Mouse (Mus musculus) forebrain, embryonic 11.5 days (tissue): Measurements from ENCODE around the gene Hmx3. TPM values are rescaled to one million over a fixed set of nuclear protein-coding genes. Genes with fewer than 3 reads are reported as not detected.

ENCODE experiments used
- ATAC-seq: fragments of 200-750 bp; cut with Nextera tagmentation; replicated peaks from 2 replicates; pipeline ENCODE4 v1.8.0; 2017; ENCODE audit warnings: moderate TSS enrichment; ENCODE audit not compliant: low FRiP score
- DNase-seq: peaks from one replicate; pipeline ENCODE4 v3.0.0-alpha.2; 2017; ENCODE audit warnings: low spot score
- H3K27ac ChIP-seq: fragments of 300-500 bp; sonication (generic); 2 replicates; pipeline ENCODE4 v1.5.1; 2014; ENCODE audit warnings: low read depth, low read length
- H3K27me3 ChIP-seq: fragments of 300-500 bp; sonication (generic); 2 replicates; pipeline ENCODE4 v1.6.1; 2014; ENCODE audit warnings: mild to moderate bottlenecking, low read length, mixed read lengths; ENCODE audit not compliant: control insufficient read depth, insufficient read depth
- H3K36me3 ChIP-seq: fragments of 300-500 bp; sonication (generic); 2 replicates; pipeline ENCODE4 v1.6.1; 2014; ENCODE audit warnings: mild to moderate bottlenecking, low read length, moderate library complexity, mixed read lengths; ENCODE audit not compliant: control insufficient read depth, insufficient read depth
- H3K4me1 ChIP-seq: fragments of 300-500 bp; sonication (generic); replicated peaks from 2 replicates; pipeline ENCODE4 v1.6.1; 2014; ENCODE audit warnings: low read length, mixed read lengths; ENCODE audit not compliant: control insufficient read depth, insufficient read depth
- H3K4me2 ChIP-seq: fragments of 300-500 bp; sonication (generic); 2 replicates; pipeline ENCODE4 v1.6.1; 2014; ENCODE audit warnings: low read depth, mild to moderate bottlenecking, low read length, moderate library complexity, mixed read lengths; ENCODE audit not compliant: severe bottlenecking
- H3K4me3 ChIP-seq: fragments of 300-500 bp; sonication (generic); 2 replicates; pipeline ENCODE4 v1.5.1; 2014; ENCODE audit warnings: low read depth, low read length
- H3K9ac ChIP-seq: fragments of 300-500 bp; sonication (generic); 2 replicates; pipeline ENCODE4 v1.6.1; 2014; ENCODE audit warnings: low read length
- H3K9me3 ChIP-seq: fragments of 300-500 bp; sonication (generic); 2 replicates; pipeline ENCODE4 v1.6.1; 2016; ENCODE audit warnings: low read length, mixed read lengths; ENCODE audit not compliant: control insufficient read depth
- whole genome bisulfite sequencing: fragments of 180-500 bp; shearing (Covaris S2); extraction: QIAGEN DNeasy Blood & Tissue Kit; methylation state at CpG from one replicate; pipeline ENCODE4 v1.1.7; 2014; 5-methylcytosine and 5-hydroxymethylcytosine counted together
- polyA plus RNA-seq: library from polyadenylated mRNA; unstranded; fragments of >200 nt; fragmentation: Nextera tagmentation; extraction: Ambion mirVana; gene quantifications from 2 replicates; pipeline ENCODE4 v1.2.1, GENCODE M21; 2014

Hmx3 gene
- polyA plus RNA-seq, 1 experiment from 2014 or later: 0.29 TPM

GRCm38 (mm10) chr7:131545701-131546385 is 3.2 kb downstream of the Hmx3 start:
- no peak overlapping the region for H3K9ac ChIP-seq
- no peak overlapping the region for H3K27ac ChIP-seq
- WGBS: 1% methylated on average over 13 of the region's 13 CpGs
- H3K9me3 ChIP-seq: no peaks in the 10 kb centered on the region
- H3K4me2 ChIP-seq: no peak overlapping the region
- H3K36me3 ChIP-seq: no peaks in the 10 kb centered on the region
- ATAC-seq (no peak), DNase-seq (no peak)
- H3K27me3 ChIP-seq: peaks cover 94% of the 10 kb centered on the region
- peaks cover 22% of the 10 kb centered on the region for H3K4me1 ChIP-seq
- no peak overlapping the region for H3K4me3 ChIP-seq

GRCm38 (mm10) chr7:131546423-131546822 is 3.8 kb downstream of the Hmx3 start:
- Histone ChIP-seq H3K9ac (no peak overlapping the region), H3K4me2 (no peak overlapping the region), H3K27me3 (peaks cover 94% of the 10 kb centered on the region), H3K4me3 (no peak overlapping the region), H3K27ac (no peak overlapping the region), H3K4me1 (peaks cover 22% of the 10 kb centered on the region), H3K36me3 (no peaks in the 10 kb centered on the region), H3K9me3 (no peaks in the 10 kb centered on the region)
- ATAC-seq (no peak), DNase-seq (no peak)
- WGBS: 9% methylated on average over 2 of the region's 2 CpGs

GRCm38 (mm10) chr7:131547481-131547880 is 4.8 kb downstream of the Hmx3 start:
- H3K36me3 ChIP-seq: no peaks in the 10 kb centered on the region
- ATAC-seq (no peak), DNase-seq (no peak)
- H3K27ac ChIP-seq: no peak overlapping the region
- no peak overlapping the region for H3K9ac ChIP-seq
- H3K27me3 ChIP-seq: peaks cover 94% of the 10 kb centered on the region
- H3K4me1 ChIP-seq: peaks cover 21% of the 10 kb centered on the region; the same call in 1 of the 2 replicates
- 3% methylated on average over 5 of the region's 5 CpGs for WGBS
- no peak overlapping the region for H3K4me2 ChIP-seq
- H3K4me3 ChIP-seq: no peak overlapping the region
- H3K9me3 ChIP-seq: no peaks in the 10 kb centered on the region

DNA sequence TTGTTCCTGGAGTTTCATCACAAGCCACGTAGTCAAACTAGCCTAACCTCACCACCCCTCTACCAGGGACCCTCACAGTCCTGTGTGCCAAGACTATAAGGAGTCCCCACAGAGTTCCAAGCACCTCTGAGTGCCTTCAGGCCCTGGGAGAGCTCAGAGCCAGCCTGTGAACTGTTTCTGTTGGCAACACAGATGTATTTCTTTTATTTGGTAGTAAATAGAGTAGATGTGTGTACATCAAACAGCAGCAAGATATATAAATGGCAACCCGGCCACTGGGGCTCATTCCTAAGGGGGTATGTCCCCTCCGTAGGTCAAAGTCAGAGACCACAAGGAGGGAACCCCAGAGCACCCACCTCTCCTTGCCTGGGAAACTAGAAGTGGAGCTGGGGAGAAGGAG is 5.8 kb downstream of the Hmx3 start, which contains the start of gene Hmx2:
Gene Hmx2, plus strand, starts transcription at position 301 of the 400 bp plus-strand sequence.
- no peaks in the 10 kb centered on the region for H3K36me3 ChIP-seq
- H3K4me2 ChIP-seq: no peak within 1 kb of the TSS
- H3K27ac ChIP-seq: no peak within 1 kb of the TSS
- H3K27me3 ChIP-seq: peaks cover 94% of the 10 kb centered on the region
- H3K9ac ChIP-seq: no peak within 1 kb of the TSS
- H3K9me3 ChIP-seq: no peaks in the 10 kb centered on the region
- H3K4me3 ChIP-seq: no peak within 1 kb of the TSS
- DNase-seq (no peak), ATAC-seq (no peak)
- 1% methylated on average over 3 of the region's 3 CpGs for WGBS
- peaks cover 17% of the 10 kb centered on the region; the same call in 1 of the 2 replicates for H3K4me1 ChIP-seq

DNA sequence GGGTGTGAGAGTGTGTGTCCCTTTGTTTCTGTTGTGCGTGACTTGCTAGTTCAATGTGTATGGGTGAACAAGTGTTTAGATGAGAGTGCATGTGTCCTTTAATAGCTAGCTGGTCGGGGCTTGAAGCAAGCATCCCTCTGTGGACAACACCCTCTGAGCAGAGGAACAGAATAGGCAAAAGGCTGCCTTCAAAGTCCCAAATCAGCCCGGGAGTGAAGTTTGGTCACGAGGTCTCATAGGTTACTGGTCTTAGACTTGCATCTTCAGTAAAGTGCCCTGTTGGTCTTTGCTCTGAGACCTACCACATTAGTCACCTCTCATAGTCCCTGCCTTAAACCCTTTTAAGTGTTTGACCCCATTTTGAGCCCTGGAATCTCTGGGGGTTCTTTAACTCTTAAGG is 8.8 kb downstream of the Hmx3 start:
- Histone ChIP-seq H3K9me3 (no peaks in the 10 kb centered on the region), H3K4me2 (no peak overlapping the region), H3K27me3 (peaks cover 96% of the 10 kb centered on the region), H3K4me3 (no peak overlapping the region), H3K36me3 (no peaks in the 10 kb centered on the region), H3K4me1 (peaks cover 17% of the 10 kb centered on the region), H3K27ac (no peak overlapping the region), H3K9ac (no peak overlapping the region)
- ATAC-seq (no peak), DNase-seq (no peak)
- 1% methylated on average over 4 of the region's 4 CpGs for WGBS

- ATAC-seq: no peak
- DNase-seq: peak; percentile 63
- no peak overlapping the region for H3K4me2 ChIP-seq
- H3K27ac ChIP-seq: no peak overlapping the region
- H3K9me3 ChIP-seq: no peaks in the 10 kb centered on the region
- H3K27me3 ChIP-seq: peaks cover 96% of the 10 kb centered on the region
- WGBS: under 1% methylated on average over 42 of the region's 42 CpGs
- H3K36me3 ChIP-seq: no peaks in the 10 kb centered on the region
- H3K4me3 ChIP-seq: no peak overlapping the region
- H3K4me1 ChIP-seq: peaks cover 17% of the 10 kb centered on the region
- no peak overlapping the region for H3K9ac ChIP-seq
Observed at GRCm38 (mm10) chr7:131551931-131552741, 9.5 kb downstream of the Hmx3 start.

- H3K9ac ChIP-seq: no peak overlapping the region
- WGBS: 0% methylated on average over 5 of the region's 5 CpGs
- no peak for DNase-seq
- peaks cover 17% of the 10 kb centered on the region for H3K4me1 ChIP-seq
- H3K9me3 ChIP-seq: no peaks in the 10 kb centered on the region
- no peak for ATAC-seq
- peaks cover 96% of the 10 kb centered on the region for H3K27me3 ChIP-seq
- no peak overlapping the region for H3K4me3 ChIP-seq
- no peak overlapping the region for H3K27ac ChIP-seq
- H3K36me3 ChIP-seq: no peaks in the 10 kb centered on the region
- H3K4me2 ChIP-seq: no peak overlapping the region
Observed at GRCm38 (mm10) chr7:131552781-131553180, 10.1 kb downstream of the Hmx3 start.

DNA sequence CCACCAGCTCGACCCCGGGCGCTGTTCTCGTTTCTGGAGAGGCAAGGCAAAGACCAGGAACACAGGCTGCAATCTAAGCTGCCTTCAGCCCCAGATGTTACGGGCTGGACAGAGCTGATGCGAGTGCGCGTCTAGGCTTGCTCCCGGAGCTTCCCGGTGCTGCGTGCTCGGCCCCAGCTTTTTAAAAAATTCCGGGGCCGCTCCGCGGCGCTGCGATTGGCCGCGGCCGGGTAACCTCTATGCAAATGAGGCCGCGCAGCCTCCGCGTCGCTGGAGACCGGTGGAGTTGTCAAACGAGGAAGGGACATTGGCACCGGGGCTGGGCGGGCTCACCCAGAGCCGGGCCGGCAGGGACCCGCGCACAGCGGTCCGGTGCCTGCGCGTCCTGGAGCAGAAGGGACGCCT is 11.1 kb downstream of the Hmx3 start:
- DNase-seq (peak; percentile 72), ATAC-seq (peak; percentile 59)
- Histone ChIP-seq H3K27me3 (peaks cover 95% of the 10 kb centered on the region), H3K27ac (no peak overlapping the region), H3K4me1 (peaks cover 17% of the 10 kb centered on the region), H3K9me3 (no peaks in the 10 kb centered on the region), H3K4me2 (peak overlapping the region; percentile 56), H3K4me3 (peak overlapping the region; percentile 33), H3K9ac (no peak overlapping the region), H3K36me3 (no peaks in the 10 kb centered on the region)
- WGBS: under 1% methylated on average over 38 of the region's 39 CpGs
